Mouse (Mus musculus) CD8-positive naive resting alpha-beta T cell, adult 2 months (primary cell): ENCODE measurements around the gene B230104I21Rik.

Experiments
- DNase-seq, 2 experiments: peaks; one replicate each; pipeline ENCODE4 v3.0.0; 2022; ENCODE audit warnings: low read depth in 2 of 2, low spot score in 2 of 2

Gene B230104I21Rik

GRCm38 (mm10) chr4:154348197-154348786 is 12.4 kb downstream of the B230104I21Rik start:
- DNase-seq = no peak

- no peak for DNase-seq
Observed at GRCm38 (mm10) chr4:154352246-154352645, 16.3 kb downstream of the B230104I21Rik start.

GRCm38 (mm10) chr4:154355408-154355807 is 19.5 kb downstream of the B230104I21Rik start:
- no peak for DNase-seq

- no peak for DNase-seq
Observed at GRCm38 (mm10) chr4:154358370-154358769, 22.4 kb downstream of the B230104I21Rik start.

GRCm38 (mm10) chr4:154358816-154359215 is 22.9 kb downstream of the B230104I21Rik start:
- DNase-seq = no peak

GRCm38 (mm10) chr4:154359762-154360300 is 23.9 kb downstream of the B230104I21Rik start:
- DNase-seq = no peak

- no peak for DNase-seq
Observed at GRCm38 (mm10) chr4:154360441-154360840, 24.5 kb downstream of the B230104I21Rik start.

GRCm38 (mm10) chr4:154360850-154361249 is 24.9 kb downstream of the B230104I21Rik start:
- no peak for DNase-seq

GRCm38 (mm10) chr4:154364752-154365151 is 28.8 kb downstream of the B230104I21Rik start:
- no peak for DNase-seq

- DNase-seq = no peak
Observed at GRCm38 (mm10) chr4:154366836-154367235, 30.9 kb downstream of the B230104I21Rik start.

GRCm38 (mm10) chr4:154369089-154369488 is 33.2 kb downstream of the B230104I21Rik start:
- no peak for DNase-seq

- no peak for DNase-seq
Observed at GRCm38 (mm10) chr4:154370841-154371240, 34.9 kb downstream of the B230104I21Rik start.

GRCm38 (mm10) chr4:154371542-154372247 is 35.8 kb downstream of the B230104I21Rik start:
- DNase-seq = no peak

- peak in 1 of 2 experiments; percentile 1 for DNase-seq
Observed at GRCm38 (mm10) chr4:154375939-154376625, 40.2 kb downstream of the B230104I21Rik start.

- DNase-seq = no peak
Observed at GRCm38 (mm10) chr4:154378876-154379275, 42.9 kb downstream of the B230104I21Rik start.

- DNase-seq = no peak
Observed at GRCm38 (mm10) chr4:154385208-154385607, 49.3 kb downstream of the B230104I21Rik start.

- no peak for DNase-seq
Observed at GRCm38 (mm10) chr4:154385918-154386317, 50.0 kb downstream of the B230104I21Rik start.

GRCm38 (mm10) chr4:154386810-154387209 is 50.9 kb downstream of the B230104I21Rik start:
- no peak for DNase-seq

- no peak for DNase-seq
Observed at GRCm38 (mm10) chr4:154389641-154390040, 53.7 kb downstream of the B230104I21Rik start.

- DNase-seq = no peak
Observed at GRCm38 (mm10) chr4:154390333-154391080, 54.6 kb downstream of the B230104I21Rik start.

- DNase-seq = no peak
Observed at GRCm38 (mm10) chr4:154392641-154393040, 56.7 kb downstream of the B230104I21Rik start.
